Mouse (Mus musculus): ENCODE data around the gene Nudcd3.
A peak's percentile ranks its signal among the peaks of the same experiment; 100 is the strongest.

Nudcd3 gene

DNA sequence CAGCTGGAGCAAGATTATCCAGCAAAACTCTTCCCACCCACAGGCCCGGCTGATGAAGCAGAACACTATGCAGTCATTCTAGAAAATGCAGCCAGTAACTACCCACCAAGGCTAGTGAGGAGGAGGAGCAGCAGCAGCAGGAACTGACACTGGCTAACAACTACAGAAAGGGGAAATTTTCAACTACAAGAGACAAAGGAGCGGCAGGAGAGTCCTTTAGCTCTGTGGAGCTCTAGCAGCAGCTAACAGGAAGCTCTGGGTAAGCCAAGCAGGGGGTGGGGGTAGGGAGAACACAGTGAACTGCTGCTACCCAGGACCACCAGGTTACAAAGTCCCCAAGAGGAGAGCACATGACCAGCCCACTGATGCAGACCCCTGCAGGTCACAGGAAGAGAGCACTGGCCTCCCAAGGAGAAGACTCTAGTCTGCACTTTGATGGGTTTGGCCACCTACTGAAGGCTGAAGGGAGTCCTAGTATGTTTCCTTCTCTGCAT is 21.5 kb downstream of the Nudcd3 start:
- peak; percentile 30 to 67 for DNase-seq (ENCODE audit: low spot score in 2 of 2)

DNA sequence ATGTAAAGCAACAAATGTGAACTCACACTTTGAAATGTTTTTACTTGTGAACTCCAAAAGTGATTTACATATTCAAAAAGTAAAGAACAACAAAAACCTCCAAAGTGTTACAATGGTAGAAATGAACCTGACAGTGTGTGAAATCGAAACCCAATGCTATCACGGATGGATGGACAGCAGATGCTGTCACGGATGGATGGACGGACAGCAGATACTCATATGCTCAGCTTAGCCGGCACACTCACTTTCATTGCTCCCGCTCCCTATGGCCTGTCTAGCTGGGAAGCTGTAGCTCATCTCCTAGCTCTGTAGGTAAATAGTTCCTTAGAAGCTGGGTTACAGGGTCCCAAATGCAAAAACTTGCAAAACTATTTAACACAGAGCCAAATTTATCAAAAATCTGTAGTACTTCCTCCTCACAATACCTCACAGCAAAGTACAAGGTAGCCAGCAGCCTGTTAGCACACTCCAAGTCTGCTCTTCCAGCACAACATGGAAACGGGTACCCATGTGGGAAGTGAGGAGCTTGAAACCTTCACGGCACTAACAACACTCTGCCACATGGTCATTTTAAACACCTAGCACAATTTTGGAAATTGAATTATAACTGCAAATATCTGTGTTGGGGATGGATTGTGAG is 22.3 kb downstream of the Nudcd3 start:
- no peak for DNase-seq (ENCODE audit: low spot score in 2 of 2)

DNA sequence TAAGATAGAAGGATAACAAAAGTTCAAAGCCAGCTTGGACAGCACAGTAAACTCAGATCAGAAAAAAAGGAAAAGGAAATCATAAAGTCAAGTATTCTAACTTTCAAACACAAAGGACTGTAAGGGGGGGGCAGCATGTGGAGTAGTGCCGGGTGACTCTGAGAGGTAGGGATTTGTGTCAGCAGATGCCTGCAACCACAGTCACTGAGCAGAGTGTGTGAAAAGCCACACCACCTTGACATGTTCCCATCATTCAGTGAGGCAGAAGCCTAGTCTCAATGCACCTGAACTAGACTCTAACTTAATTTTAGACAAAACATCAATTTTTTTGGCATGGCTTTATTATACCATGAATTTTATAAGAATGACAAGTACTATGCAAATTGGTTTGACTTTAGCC is 24.7 kb downstream of the Nudcd3 start:
- DNase-seq (ENCODE audit: low spot score in 2 of 2) = no peak

DNA sequence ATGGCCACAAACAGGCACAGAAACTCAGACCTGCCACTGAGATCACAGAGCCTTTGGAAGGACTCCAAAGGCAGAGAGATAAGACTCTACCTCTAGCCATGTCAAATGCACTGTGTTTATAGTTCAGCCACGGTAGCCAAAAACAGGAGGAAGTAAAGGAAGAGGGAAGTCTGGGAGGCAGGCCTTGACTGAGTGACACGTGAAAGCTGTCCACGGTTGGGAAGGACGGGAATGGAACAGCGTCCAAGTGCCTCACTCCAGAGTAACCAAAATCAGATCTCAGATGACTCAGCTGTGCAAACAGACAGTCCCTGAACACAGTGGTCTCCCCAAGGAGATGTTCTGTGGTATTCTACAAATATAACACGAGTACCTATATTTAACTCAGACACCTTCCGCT is 25.5 kb downstream of the Nudcd3 start:
- DNase-seq (ENCODE audit: low spot score in 2 of 2) = peak; percentile 29 to 75

DNA sequence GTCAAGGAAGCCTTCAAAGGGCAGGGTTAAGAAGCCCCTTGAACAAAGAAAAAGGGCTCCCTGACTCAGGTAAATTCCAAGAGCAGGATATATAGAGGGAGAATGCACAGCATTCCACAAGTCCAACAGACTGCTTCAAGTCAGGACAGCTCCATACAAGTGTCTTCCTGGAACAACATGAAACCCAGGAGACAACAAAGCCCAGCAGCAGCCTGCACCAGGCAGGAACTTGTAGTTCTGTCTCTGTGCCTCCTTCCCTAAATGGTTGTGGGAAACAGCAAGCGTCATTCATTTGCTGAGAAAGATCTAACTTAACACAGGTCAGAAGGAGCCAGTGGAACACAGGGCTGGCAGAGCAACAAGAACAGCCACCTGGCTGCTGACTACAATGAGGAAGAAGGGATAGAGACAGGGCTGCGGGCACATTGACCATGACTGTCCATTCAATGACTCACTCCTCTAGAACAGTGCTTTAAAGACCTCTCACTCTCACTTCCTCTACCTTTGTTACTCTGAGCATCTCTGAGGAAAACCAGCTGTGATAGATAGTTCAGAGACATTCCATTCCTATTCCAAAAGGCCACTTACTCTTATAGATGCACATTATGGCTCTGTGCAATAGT is 31.1 kb downstream of the Nudcd3 start:
- DNase-seq (ENCODE audit: low spot score in 2 of 2) = no peak

DNA sequence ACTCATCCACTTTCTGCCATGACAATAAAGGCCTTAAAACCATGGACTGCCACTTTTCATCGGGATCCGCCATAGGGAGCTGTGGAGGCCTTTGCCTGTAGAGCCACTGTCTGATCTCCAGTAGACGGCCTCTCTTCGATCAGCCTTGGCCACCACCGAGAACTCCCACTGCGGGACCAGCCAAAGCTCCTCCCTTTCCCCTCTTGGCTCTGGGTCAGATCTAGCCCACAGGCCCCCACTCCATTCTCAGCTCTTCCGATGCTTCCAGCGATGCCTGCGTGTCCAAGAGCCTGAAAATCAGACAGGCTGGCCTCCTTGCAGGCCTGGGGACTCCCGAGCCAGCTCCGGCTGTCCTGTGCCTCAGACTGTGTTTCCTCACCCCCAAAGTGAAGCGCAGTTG is 33.9 kb downstream of the Nudcd3 start:
- DNase-seq (ENCODE audit: low spot score in 2 of 2) = no peak

DNA sequence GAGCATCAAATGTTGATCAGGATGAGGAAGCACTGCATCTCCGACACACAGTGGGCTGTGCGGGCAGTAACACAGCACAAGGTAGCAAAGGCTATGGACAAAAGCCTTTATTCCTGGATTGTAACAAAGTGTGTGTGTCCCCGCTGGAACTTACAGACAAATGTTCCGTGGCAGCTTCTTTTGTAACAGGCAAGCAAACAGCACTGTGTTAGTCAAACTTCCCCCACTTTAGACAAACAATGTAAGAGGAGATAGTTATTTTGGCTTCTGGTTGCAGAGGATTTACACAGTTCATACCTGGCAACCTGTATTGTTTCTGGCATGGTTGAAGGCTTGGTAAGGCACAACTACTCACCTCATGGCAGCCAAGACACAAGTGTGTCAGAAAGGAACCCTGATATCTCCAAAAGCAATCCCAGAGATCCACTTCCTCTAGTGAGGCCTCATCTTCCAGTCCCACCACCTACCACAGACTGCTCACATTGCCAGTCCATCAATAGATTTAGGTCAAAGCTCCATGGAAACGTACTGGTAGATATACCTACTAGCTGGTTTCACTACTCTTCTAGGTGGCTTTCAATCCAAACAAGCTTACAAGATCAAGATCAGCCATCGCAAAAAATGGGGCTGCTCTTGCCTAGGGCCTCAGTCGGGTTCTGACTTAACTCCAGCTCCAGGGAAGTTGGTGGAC is 34.7 kb downstream of the Nudcd3 start:
- no peak for DNase-seq (ENCODE audit: low spot score in 2 of 2)

DNA sequence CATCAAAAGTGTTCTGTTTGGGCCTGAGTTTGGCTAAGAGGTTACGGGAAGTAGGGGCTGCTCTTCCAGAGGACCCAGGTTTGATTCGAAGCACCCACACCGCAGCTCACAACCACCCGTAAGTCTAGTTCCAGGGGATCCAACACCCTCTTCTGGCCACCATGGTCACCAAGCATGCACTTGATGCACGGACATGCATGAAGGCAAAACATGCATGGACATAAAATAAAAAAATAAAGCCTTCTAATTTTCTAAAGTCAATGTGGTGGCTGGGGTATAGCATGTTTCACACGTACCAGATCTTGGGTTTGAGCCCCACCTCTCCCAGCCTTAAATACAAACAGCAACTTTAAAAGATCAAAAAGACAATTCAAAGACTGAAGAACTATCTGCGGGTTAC is 35.4 kb downstream of the Nudcd3 start:
- no peak for DNase-seq (ENCODE audit: low spot score in 2 of 2)

DNA sequence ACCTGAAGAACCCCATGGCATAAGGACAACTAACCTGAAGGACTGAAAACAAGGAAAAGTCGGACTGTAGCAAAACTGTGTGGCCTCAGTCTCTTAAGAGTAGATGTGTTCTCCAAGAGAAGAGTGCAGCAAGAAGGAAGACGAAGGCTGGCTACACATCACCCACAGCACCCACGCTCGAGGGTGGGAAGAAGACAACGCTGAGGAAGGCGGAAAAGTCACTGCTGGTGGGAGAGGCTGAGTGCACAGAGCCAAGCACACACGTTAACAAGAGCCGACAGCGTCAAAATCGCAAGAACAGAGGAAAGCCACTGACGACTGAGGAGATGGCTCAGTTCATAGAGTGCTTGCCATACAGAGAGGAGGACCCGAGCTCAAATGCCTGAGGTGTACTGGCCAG is 36.5 kb downstream of the Nudcd3 start:
- peak; percentile 30 to 58 for DNase-seq (ENCODE audit: low spot score in 2 of 2)

DNA sequence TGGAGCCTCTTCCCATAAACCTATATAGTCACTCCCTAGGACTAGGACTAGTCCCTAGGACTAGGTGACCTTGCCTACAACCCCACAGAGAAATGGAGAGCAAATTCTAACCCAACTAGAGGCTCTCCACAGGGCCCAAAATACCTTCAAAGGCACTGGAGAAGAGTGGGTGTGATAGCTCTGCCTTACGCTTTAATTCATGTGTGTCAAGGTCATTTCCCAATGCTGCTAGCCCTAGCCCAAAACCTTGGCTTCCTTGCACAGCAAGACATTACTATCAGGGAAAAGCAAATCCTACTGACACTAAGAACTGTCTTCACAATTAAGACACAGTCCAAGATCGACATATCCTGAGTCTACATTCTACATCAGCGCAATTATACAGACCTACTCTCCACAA is 37.2 kb downstream of the Nudcd3 start:
- no peak for DNase-seq (ENCODE audit: low spot score in 2 of 2)

DNA sequence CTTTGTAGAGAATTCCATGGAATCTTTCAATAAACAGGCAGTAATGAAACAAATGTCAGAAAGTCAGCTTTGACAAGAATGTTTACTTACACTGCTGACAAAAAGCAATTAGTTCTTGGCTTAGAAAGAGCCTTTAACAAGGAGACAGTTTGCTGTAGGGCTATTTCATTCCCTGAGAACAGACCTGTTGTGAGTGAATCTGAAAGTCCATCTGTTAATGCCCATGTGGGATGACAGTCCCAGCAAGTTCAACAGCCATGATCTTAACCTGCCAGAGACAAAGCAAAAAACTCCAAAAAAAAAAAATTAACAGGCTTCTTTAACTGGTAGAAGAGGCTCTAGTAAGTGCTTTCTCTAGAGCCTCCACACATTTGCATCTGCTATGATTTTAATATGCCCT is 38.7 kb downstream of the Nudcd3 start:
- no peak for DNase-seq (ENCODE audit: low spot score in 2 of 2)

DNA sequence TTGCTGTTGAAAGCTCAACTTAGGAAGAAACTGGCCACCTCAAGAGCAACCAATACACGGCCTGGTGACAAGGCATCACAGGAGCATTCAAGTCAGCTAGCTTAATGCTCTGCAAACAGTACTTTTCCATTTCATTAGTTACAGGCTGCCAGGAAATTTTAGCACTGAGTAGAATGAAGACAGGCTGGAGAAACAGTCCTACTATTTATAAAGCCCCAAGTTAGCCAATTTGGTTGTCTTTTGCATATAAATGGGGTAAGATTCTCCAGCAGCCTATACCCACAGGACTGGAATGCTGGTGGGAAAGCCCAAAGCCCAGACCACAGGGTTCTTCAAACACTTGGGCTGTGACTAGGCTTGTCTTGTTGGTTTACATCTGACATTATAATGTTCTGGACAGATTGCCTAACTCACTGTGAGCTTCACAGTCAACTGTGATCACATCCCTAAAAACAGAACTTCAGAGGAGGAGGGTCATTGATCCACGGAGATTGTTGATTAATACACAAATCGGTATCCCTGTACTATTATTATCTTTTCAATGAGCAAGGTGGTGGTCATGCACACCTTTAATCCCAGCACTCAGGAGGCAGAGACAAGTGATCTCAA is 39.4 kb downstream of the Nudcd3 start:
- no peak for DNase-seq (ENCODE audit: low spot score in 2 of 2)

DNA sequence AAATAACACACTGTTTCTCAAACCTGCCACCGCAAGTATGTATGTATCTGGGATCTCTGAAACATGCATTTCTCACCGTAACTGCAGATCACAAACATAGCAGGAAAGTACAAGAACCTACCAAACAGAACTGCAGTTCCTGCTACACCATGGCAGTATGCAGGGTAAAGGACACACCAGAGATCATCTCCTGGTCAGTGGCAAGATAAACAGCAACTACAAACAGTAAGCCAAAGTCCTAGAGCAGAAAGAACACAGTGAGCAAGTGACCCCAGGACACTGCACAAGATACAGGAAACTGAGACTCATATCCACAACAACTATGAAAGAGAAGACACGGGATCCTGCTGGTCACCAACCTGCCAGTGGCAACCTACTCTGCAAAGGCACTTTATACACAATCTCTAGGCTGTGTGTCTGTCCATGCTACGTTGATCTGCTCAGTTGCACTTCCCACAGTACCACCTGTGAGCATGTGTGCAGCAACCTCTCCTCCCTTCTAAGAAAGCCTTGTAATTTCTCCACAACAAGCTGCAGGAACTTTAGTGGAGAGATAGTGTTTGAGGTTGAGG is 40.4 kb downstream of the Nudcd3 start:
- no peak for DNase-seq (ENCODE audit: low spot score in 2 of 2)

DNA sequence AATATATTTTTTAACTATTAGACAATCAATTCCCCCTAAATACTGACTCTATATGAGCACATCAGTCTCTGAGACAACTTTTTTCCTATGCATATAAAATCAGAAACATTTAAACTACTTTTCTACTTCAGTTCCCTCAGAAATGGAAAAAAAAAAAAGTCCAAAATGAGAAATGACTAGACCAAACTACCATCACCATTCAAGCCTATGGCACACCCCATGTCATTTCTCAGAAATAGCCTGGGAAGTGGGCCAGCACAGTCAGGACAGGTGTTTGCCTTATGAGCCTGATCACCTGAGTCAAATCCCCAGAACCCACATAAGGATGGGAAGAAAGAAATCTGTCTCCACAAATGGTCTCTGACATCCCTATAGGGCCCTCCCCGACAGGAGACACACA is 41.7 kb downstream of the Nudcd3 start:
- no peak for DNase-seq (ENCODE audit: low spot score in 2 of 2)

DNA sequence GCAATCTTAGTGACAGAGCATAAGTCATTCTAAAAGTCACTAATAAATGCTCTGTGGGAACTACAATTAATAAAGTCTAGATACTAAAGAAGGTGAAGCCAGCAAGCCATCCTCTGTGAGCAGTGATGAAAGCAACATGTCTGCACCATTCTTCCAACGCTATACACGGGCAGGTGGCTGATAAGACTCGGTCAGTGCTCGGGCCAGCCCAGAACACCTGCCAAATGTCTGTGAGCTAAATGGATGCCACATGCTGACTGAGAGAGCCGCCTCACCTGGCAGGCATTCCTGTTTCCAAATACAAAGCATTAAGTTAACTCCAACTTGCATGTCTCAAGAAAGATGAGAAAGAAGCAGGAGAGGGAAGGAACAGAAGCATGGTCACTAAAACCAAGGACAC is 43.1 kb downstream of the Nudcd3 start:
- no peak for DNase-seq (ENCODE audit: low spot score in 2 of 2)

DNA sequence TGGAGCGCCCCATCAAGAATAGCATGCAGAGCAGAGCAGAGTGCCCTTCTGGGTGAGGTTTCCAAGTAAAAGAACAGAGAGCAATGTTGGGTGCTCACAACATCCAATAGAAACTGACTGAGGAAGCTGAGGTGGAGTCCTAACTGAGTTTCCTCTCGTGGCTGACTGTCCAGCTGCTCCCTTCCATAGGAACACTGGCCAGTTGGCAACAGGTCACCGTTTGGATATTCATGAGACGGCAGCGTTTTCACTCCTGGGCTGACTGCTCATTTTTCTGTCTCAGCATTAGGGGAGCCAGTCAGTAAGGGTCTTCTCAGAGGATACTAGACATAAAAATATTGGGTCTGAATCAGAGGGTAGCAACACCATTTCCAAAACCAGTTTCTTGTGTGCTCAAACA is 43.6 kb downstream of the Nudcd3 start:
- no peak for DNase-seq (ENCODE audit: low spot score in 2 of 2)

DNA sequence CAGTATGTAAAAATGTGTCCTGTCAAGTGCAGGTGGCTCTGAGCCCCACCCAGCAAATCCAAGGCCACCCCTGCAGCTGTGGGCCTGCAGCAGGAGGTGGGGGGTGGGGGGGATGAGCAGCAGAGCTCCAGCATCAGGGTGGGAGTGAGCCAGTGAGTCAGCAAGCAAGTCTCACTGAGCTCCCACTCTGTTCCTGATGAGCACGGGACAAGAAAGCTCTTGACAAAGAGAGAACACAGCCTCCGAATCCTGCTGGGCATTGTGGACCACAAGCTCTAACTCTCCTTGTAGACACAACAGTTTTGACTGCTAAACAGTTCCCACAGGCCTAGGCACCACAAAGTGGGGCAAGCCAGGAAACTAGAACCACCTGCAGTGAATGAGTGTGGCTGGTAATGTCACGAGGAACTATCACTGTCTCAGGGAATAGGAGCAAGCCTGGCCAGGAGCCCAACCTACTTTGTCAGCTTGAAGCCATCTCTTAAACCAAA is 46.0 kb downstream of the Nudcd3 start:
- peak; percentile 61 to 79 for DNase-seq (ENCODE audit: low spot score in 2 of 2)

DNA sequence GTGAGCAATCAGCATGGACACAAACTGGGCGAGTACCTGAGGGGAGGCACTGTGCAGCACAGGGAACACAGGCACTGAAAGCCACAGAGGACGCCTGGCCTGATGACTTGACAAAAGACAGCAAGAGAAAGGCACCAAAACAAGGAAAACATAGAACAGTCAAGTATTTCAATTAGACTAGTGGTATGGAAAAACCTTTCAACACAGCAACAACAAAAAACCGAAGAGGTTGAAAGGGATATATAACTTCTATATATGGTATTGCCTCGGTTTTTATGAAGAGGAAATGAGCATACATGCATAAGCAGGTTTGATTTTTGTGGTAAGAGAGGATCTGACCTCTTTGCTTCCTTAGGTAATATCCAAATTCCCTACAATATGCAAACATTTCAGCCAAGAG is 47.4 kb downstream of the Nudcd3 start:
- no peak for DNase-seq (ENCODE audit: low spot score in 2 of 2)

DNA sequence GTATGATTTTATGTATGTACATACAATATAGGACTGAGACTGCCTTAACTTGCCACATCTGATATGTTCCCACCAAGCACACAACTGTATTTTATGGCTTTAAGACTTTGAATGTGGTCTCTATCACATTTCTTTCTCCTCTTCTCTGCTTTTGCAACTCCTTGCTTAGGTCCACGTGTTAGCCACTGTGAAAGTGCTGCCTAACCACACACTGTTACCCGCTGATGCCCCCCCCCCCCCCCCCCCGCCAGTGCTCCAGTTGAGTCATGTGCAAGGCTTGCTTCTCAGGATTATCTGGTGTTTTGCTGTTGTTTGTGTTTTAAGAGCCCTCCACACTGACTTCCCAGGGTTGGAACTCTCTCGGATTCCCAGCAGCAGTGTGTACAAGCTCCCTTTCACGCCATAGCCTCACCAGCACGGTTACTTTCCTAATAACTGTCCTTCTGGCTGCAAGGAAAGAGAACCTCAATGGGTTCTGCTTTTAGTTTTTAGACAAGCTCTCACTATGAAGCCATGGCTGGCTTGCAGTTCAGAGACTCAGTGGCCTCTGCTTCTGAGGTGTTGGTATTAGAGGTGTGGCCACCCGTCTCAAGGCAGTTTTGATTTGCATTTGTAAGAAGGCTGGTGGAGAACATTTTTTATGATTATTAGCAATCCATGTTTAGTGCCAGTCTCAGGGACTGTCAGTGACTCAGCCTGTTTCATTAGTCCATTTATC is 61.8 kb downstream of the Nudcd3 start:
- DNase-seq (ENCODE audit: low spot score in 2 of 2) = no peak

DNA sequence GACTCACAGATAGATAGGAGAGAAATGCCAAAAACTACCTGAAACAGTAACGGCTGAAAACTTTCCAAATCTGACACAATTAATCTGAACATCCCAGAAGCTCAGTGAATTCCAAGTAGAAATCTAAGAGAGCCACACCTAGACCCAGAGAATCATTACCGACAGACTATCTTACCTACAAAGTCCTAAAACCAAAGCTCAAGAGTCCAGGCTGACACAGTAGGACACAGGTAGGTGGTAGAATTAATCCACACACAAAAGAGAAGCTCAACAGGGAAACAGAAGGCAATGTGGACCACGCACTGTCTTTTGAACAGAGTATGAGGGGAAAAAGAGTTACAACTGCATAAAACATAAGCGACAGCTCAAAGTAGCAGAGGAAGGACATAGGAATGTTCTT is 67.3 kb downstream of the Nudcd3 start:
- no peak for DNase-seq (ENCODE audit: low spot score in 2 of 2)

DNA sequence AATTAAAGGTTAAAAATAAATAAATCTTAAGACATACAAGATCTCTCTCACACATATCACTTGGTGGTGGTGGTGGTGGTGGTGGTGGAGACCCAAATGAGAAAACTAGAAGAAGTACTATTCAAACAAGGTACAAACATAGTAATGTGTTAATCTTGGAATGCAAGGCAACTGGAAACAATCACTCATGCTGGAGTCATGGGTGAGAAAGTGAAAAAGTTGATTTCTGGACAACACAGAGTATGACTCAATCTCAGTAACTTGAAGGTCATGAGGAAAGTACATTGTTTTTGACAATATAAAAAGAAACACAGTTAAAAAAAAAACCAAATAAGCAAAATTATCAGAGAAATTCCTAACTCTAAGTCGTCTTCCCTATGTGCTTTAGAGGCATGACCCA is 69.6 kb downstream of the Nudcd3 start:
- no peak for DNase-seq (ENCODE audit: low spot score in 2 of 2)

Data from right cerebral cortex, postnatal 36 days (tissue).